Mouse (Mus musculus): Measurements from ENCODE around the gene Bik. TPM values are rescaled to one million over a fixed set of nuclear protein-coding genes. Genes with fewer than 3 reads are reported as not detected.

The Bik gene
- polyA plus RNA-seq, 1 experiment = 0.91 TPM

DNA sequence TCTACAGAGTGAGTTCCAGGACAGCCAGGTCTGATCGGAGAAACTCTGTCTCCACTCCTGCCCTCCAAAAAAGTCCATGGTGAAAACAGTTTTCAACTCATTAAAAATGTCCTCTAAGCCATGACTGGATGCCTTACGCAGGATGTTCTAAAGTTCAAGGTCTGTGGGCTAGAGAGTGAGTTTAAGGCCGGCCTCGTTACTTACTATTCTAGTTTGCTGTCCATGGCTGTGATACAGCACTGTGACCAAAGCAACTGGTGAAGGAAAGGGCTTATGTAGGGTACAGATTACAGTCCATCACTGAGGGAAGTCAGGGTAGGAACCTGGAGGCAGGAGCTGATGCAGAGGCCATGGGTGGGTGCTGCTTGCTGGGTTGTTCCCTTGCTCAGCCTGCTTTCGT is 41.9 kb downstream of the Bik start:
- Histone ChIP-seq H3K79me2 (ENCODE audit: control insufficient read depth, insufficient read depth) (peaks cover 75% of the 10 kb centered on the region), H3K79me3 (ENCODE audit: low read depth) (peaks cover 54% of the 10 kb centered on the region), H3K4me3 (ENCODE audit: insufficient read depth, poor library complexity, severe bottlenecking) (no peak overlapping the region), H3K36me3 (ENCODE audit: control insufficient read depth, insufficient read depth) (peaks cover 34% of the 10 kb centered on the region), H3ac (ENCODE audit: control insufficient read depth, insufficient read length, low read depth) (no peak overlapping the region), H3K27me3 (ENCODE audit: control insufficient read depth, insufficient read depth, insufficient read length) (no peaks in the 10 kb centered on the region)
- no peak for TF ChIP-seq MYOG (IDR thresholded peaks at IDR 0.05; ENCODE audit: control insufficient read depth, extremely low read depth, insufficient read length)

DNA sequence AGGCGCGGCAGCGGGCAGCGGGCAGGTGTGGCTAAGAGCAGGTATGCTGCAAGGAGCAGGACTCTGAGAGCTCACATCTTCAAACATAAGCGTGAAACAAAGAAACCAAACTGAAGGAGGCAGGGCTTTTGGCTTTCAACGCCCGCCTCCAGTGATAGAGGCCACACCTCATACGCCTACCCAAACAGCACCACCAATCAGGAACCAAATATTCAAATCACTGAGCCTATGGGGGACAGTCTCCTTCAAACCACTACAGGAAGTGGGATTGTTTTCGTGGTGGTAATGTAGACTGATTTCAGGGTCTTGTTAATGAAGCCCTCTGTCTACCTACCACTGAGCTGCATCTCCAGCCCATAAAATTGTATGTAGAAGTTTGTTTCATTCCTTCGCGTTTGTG is 43.0 kb downstream of the Bik start:
- Histone ChIP-seq H3K79me2 (ENCODE audit: control insufficient read depth, insufficient read depth) (peaks cover 63% of the 10 kb centered on the region), H3K79me3 (ENCODE audit: low read depth) (peaks cover 44% of the 10 kb centered on the region), H3K27me3 (ENCODE audit: control insufficient read depth, insufficient read depth, insufficient read length) (no peaks in the 10 kb centered on the region), H3K4me3 (ENCODE audit: insufficient read depth, poor library complexity, severe bottlenecking) (no peak overlapping the region), H3K36me3 (ENCODE audit: control insufficient read depth, insufficient read depth) (peaks cover 44% of the 10 kb centered on the region), H3ac (ENCODE audit: control insufficient read depth, insufficient read length, low read depth) (no peak overlapping the region)
- no peak for TF ChIP-seq MYOG (IDR thresholded peaks at IDR 0.05; ENCODE audit: control insufficient read depth, extremely low read depth, insufficient read length)

DNA sequence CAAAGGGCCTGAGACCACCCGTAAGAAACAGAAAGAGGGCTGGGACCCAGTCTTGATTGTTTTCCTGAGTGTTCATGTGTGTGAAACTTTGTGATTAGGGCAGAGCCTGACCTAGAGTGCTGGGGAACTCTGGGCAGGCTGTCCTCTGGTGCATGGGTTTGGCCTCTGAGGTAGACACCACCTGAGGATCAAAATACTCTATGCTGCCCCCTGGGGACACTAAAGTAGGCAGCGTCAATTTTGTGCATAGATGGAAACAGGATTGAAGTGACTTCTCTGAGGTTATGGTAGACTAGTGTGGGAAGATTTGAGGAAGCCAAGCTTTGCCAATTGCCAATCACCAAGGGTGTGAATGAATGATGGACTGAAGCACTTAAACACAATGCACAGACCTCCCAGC is 44.0 kb downstream of the Bik start:
- TF ChIP-seq USF1 (IDR thresholded peaks at IDR 0.05; ENCODE audit: low read depth) (no peak), MAX (IDR thresholded peaks at IDR 0.05) (no peak), FOSL1 (IDR thresholded peaks at IDR 0.05; ENCODE audit: insufficient read depth, low read length, poor library complexity, severe bottlenecking) (no peak), CTCF (IDR thresholded peaks at IDR 0.05; ENCODE audit: control insufficient read depth, insufficient read depth, insufficient read length) (no peak), MYOG (IDR thresholded peaks at IDR 0.05; ENCODE audit: control insufficient read depth, extremely low read depth, insufficient read length) (no peak), CEBPB (IDR thresholded peaks at IDR 0.05; ENCODE audit: low read depth) (no peak), MYOD1 (IDR thresholded peaks at IDR 0.05; ENCODE audit: control insufficient read depth, insufficient read length, low read depth) (no peak)
- Histone ChIP-seq H3ac (ENCODE audit: control insufficient read depth, insufficient read length, low read depth) (no peak overlapping the region), H3K79me3 (ENCODE audit: low read depth) (peaks cover 39% of the 10 kb centered on the region), H3K79me2 (ENCODE audit: control insufficient read depth, insufficient read depth) (peaks cover 56% of the 10 kb centered on the region), H3K4me3 (ENCODE audit: insufficient read depth, poor library complexity, severe bottlenecking) (no peak overlapping the region), H3K36me3 (ENCODE audit: control insufficient read depth, insufficient read depth) (peaks cover 48% of the 10 kb centered on the region), H3K27me3 (ENCODE audit: control insufficient read depth, insufficient read depth, insufficient read length) (no peaks in the 10 kb centered on the region)

DNA sequence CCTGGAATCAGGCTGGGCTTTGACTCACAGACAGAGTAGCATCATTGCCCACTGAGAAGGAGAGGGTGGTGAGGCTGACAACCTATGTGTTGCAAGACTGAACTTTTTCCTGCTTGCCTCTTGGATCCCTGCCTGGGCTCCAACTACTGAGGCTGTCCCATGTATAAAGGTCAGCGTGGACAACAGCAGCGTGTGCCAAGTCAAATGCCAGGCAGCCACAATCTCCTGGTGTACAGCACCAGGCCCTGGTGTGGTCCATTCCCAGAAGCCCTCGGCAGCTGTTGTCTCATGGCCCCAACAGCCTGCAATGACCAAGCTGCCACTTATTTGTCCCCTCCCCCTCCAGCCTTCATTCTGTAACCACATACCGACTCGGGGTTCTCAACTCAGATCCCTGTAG is 45.0 kb downstream of the Bik start:
- TF ChIP-seq CEBPB (IDR thresholded peaks at IDR 0.05; ENCODE audit: low read depth) = peak; percentile 77
- TF ChIP-seq CTCF (IDR thresholded peaks at IDR 0.05; ENCODE audit: control insufficient read depth, insufficient read depth, insufficient read length) = no peak
- peak; percentile 74 for TF ChIP-seq MYOD1 (IDR thresholded peaks at IDR 0.05; ENCODE audit: control insufficient read depth, insufficient read length, low read depth)
- TF ChIP-seq USF1 (IDR thresholded peaks at IDR 0.05; ENCODE audit: low read depth) = no peak
- TF ChIP-seq MYOG (IDR thresholded peaks at IDR 0.05; ENCODE audit: control insufficient read depth, extremely low read depth, insufficient read length) = no peak
- TF ChIP-seq MAX (IDR thresholded peaks at IDR 0.05) = peak; percentile 30
- H3K79me3 ChIP-seq (ENCODE audit: low read depth) = peaks cover 34% of the 10 kb centered on the region
- H3ac ChIP-seq (ENCODE audit: control insufficient read depth, insufficient read length, low read depth) = no peak overlapping the region
- no peak overlapping the region for H3K4me3 ChIP-seq (ENCODE audit: insufficient read depth, poor library complexity, severe bottlenecking)
- peaks cover 46% of the 10 kb centered on the region for H3K79me2 ChIP-seq (ENCODE audit: control insufficient read depth, insufficient read depth)
- no peaks in the 10 kb centered on the region for H3K27me3 ChIP-seq (ENCODE audit: control insufficient read depth, insufficient read depth, insufficient read length)
- H3K36me3 ChIP-seq (ENCODE audit: control insufficient read depth, insufficient read depth) = peaks cover 58% of the 10 kb centered on the region

DNA sequence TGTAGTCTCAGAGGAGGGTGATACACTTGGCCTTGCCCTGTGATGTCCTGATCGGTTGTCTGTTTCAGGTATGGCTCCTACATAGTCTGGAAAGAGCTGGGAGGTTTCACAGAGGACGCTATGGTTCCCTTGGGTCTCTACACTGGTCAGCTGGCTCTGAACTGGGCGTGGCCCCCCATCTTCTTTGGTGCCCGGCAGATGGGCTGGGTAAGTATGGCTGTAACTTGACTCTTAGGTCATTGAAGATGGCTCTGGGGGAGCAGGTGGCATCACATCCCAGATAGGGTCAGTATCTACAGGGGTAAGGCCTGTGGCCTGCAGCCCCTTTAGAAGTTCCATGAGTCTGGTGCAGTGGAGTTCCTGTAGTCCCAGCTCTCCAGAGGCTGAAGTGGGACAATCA is 45.5 kb downstream of the Bik start:
- TF ChIP-seq MYOD1 (IDR thresholded peaks at IDR 0.05; ENCODE audit: control insufficient read depth, insufficient read length, low read depth) = peak; percentile 3
- TF ChIP-seq FOSL1 (IDR thresholded peaks at IDR 0.05; ENCODE audit: insufficient read depth, low read length, poor library complexity, severe bottlenecking) = no peak
- Histone ChIP-seq H3K79me3 (ENCODE audit: low read depth) (peaks cover 30% of the 10 kb centered on the region), H3K79me2 (ENCODE audit: control insufficient read depth, insufficient read depth) (peaks cover 41% of the 10 kb centered on the region), H3K4me3 (ENCODE audit: insufficient read depth, poor library complexity, severe bottlenecking) (no peak overlapping the region), H3ac (ENCODE audit: control insufficient read depth, insufficient read length, low read depth) (no peak overlapping the region), H3K36me3 (ENCODE audit: control insufficient read depth, insufficient read depth) (peaks cover 63% of the 10 kb centered on the region), H3K27me3 (ENCODE audit: control insufficient read depth, insufficient read depth, insufficient read length) (no peaks in the 10 kb centered on the region)

DNA sequence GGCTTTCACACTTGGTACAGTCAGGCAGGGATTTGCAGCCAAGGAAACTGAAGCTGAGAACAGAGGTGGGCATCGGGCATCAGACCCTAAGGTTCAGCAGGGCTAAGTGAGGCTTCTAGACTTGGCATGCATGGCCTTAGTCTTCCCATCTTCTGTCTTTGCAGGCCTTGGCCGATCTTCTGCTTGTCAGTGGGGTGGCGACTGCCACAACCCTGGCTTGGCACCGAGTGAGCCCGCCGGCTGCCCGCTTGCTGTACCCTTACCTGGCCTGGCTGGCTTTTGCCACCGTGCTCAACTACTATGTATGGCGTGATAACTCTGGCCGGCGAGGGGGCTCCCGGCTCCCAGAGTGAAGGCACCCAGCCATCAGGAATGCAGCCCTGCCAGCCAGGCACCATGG is 46.9 kb downstream of the Bik start:
- no peaks in the 10 kb centered on the region for H3K27me3 ChIP-seq (ENCODE audit: control insufficient read depth, insufficient read depth, insufficient read length)
- no peak overlapping the region for H3ac ChIP-seq (ENCODE audit: control insufficient read depth, insufficient read length, low read depth)
- H3K79me2 ChIP-seq (ENCODE audit: control insufficient read depth, insufficient read depth) = peaks cover 26% of the 10 kb centered on the region
- peaks cover 17% of the 10 kb centered on the region for H3K79me3 ChIP-seq (ENCODE audit: low read depth)
- no peak for TF ChIP-seq MYOG (IDR thresholded peaks at IDR 0.05; ENCODE audit: control insufficient read depth, extremely low read depth, insufficient read length)
- no peak for TF ChIP-seq FOSL1 (IDR thresholded peaks at IDR 0.05; ENCODE audit: insufficient read depth, low read length, poor library complexity, severe bottlenecking)
- TF ChIP-seq CEBPB (IDR thresholded peaks at IDR 0.05; ENCODE audit: low read depth) = no peak
- no peak for TF ChIP-seq MYOD1 (IDR thresholded peaks at IDR 0.05; ENCODE audit: control insufficient read depth, insufficient read length, low read depth)
- no peak for TF ChIP-seq MAX (IDR thresholded peaks at IDR 0.05)
- peaks cover 73% of the 10 kb centered on the region for H3K36me3 ChIP-seq (ENCODE audit: control insufficient read depth, insufficient read depth)
- H3K4me3 ChIP-seq (ENCODE audit: insufficient read depth, poor library complexity, severe bottlenecking) = no peak overlapping the region

All from C2C12 (cell line).